Mouse (Mus musculus): Measurements from ENCODE around the gene Trmt1. TPM values are rescaled to one million over a fixed set of nuclear protein-coding genes. Genes with fewer than 3 reads are reported as not detected.

The Trmt1 gene
- total RNA-seq, 2 experiments from 2014 or later, result 109 to 113 TPM

GRCm38 (mm10) chr8:84650213-84650612 lies 35.9 kb upstream of the Trmt1 start:
- DNase-seq (ENCODE audit: low spot score in 2 of 2), result no peak
- Histone ChIP-seq H3K27ac (no peak overlapping the region), H3K4me3 (no peak overlapping the region)
- no peak for TF ChIP-seq CTCF (conservative IDR thresholded peaks at IDR 0.05)

DNA sequence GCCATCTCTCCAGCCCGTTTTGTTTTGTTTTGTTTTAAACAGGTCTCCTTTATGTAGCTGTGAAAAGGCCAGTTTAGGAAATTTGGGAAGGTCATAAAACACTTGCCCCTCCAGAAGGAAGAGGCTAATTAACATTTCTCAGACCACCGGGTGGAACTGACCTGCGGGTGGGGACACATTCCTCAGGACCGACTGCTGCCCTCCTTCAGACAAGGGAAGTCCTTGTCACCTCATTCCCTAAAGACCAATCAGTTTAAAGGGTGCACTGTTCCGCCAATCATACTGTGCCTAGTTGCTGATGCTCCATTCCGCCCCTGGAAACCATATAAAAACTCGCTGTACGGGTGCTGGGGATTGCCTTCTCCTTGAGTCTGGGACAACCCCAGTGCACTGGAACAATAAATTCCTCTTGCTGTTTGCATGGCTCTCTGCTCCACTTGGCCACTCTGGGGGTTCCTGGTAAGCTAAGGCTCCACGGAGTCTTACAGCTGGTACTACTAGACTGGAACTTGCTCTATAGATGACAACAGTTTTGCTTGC lies 32.9 kb upstream of the Trmt1 start:
- no peak overlapping the region for H3K27ac ChIP-seq
- TF ChIP-seq CTCF (conservative IDR thresholded peaks at IDR 0.05), result no peak
- no peak overlapping the region for H3K4me3 ChIP-seq
- no peak for DNase-seq (ENCODE audit: low spot score in 2 of 2)

GRCm38 (mm10) chr8:84654597-84654996 lies 31.5 kb upstream of the Trmt1 start:
- H3K27ac ChIP-seq, result 0 out of 2 replicates have a peak overlapping the region, but pooled peaks have one; percentile 65
- DNase-seq (ENCODE audit: low spot score in 2 of 2), result no peak
- H3K4me3 ChIP-seq, result no peak overlapping the region
- peak; percentile 51 for TF ChIP-seq CTCF (conservative IDR thresholded peaks at IDR 0.05)

DNA sequence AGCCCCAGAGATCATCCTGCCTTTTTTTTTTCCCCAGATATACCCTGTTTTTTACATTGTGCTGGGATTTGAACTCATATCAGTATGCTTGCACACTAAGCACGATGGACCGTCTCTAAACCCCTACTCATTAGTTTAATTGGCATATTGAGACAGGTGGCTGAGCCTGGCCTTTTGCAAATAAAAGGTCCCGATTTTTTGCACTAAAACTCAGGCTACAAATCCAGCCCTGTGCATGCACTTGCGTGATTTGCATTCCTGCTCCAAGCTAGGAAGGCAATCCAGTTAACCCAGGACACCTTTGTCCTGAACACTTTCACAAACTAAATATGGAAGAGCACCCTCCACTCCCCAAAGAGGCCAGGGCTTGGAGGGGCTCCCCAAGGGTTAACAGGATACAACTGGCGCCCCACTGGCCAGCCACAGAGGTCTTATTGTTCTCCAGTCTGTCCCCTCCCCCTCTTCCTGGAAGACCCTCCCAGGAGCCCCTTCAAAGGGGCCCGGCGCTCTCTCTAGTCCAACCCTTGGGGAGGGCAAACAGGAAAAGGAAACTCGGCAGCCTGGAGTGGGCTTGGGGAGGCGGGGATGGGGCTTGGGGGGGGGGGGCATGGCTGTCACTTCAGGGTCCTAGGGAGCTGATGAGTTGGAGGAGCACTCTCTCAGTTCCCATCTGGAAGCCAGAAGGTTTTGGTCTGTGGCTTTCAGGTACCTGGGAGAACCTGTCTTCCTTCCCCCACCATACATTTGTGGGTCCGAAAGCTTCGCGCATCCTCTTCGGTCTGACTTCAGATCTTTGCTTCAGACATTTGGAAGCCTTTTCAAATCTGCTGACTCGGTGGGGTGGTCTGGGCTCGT lies 30.5 kb upstream of the Trmt1 start:
- no peak for DNase-seq (ENCODE audit: low spot score in 2 of 2)
- TF ChIP-seq CTCF (conservative IDR thresholded peaks at IDR 0.05), result no peak
- peak overlapping the region; percentile 85 for H3K27ac ChIP-seq
- peak overlapping the region; percentile 39 for H3K4me3 ChIP-seq

- Histone ChIP-seq H3K27ac (peak overlapping the region; percentile 85), H3K4me3 (peak overlapping the region; percentile 39)
- DNase-seq (ENCODE audit: low spot score in 2 of 2), result no peak
- TF ChIP-seq CTCF (conservative IDR thresholded peaks at IDR 0.05), result no peak
Measured at GRCm38 (mm10) chr8:84656191-84656525, 29.9 kb upstream of the Trmt1 start.

DNA sequence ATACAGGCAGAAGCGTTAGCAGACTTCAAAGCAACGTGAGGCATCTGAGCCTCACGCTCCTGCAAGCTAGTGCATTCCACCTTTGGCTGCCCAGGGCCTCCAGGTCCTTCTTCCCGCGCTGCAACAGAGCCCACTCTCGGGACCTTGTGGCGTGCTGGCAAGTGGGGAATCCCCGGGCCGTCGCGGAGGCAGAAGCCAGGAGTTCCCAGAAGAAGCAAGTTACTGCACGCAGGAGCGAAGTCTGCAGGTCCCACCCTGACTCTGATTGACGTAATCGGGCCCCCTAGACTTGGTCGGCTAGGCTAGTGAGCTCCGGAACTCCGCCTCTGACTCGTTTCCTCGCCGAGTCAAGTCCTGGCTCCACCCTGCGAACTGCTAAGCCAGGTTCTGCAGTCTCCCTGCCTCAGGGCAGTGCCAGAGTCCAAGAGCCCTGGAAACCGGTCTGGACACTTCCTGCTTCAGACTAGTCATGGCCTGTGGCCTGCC lies 29.4 kb upstream of the Trmt1 start:
- no peak for TF ChIP-seq CTCF (conservative IDR thresholded peaks at IDR 0.05)
- DNase-seq (ENCODE audit: low spot score in 2 of 2), result no peak
- Histone ChIP-seq H3K4me3 (peak overlapping the region; percentile 39), H3K27ac (peak overlapping the region; percentile 85)

GRCm38 (mm10) chr8:84657203-84657602 lies 28.9 kb upstream of the Trmt1 start:
- peak overlapping the region; percentile 85; the same call in 1 of the 2 replicates for H3K27ac ChIP-seq
- H3K4me3 ChIP-seq, result no peak overlapping the region
- no peak for DNase-seq (ENCODE audit: low spot score in 2 of 2)
- no peak for TF ChIP-seq CTCF (conservative IDR thresholded peaks at IDR 0.05)

DNA sequence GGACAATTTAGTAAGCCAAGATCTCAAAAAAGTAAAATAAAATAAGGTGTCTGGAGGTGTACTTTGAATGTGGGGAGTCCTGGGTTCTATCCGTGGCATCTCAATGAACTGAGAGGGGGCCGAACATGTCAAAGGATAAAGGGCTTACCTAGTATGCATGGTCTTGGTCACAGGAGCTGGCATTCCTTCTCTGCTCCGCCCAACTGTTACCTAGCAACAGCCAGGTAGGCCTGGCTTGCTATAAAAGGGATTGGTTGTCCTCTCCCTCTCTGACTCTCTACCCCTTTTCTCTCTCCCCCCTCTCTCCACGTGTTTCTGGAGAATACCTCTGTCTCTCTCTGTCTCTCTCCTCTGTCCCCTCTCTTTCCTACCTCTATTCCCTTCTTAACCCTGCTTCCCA lies 28.4 kb upstream of the Trmt1 start:
- Histone ChIP-seq H3K27ac (no peak overlapping the region), H3K4me3 (no peak overlapping the region)
- no peak for DNase-seq (ENCODE audit: low spot score in 2 of 2)
- TF ChIP-seq CTCF (conservative IDR thresholded peaks at IDR 0.05), result no peak

DNA sequence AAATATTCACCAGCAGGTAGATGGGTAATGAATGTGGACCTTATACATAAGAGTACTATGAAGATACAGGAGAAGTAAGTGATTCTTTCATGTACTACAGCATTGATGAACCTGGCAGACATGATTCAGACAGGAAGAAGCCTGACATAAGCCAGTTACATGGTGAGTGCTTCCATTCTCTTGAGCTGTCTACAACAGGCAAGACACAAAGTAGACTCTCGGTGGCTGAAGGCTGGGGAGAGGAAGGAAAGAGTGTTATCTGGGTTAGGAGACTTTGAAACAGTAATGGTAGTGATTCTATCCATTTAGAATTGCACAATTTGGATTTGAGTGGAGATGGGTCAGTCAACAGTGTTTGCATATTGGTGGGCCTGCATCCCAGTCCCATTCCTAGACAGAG lies 27.2 kb upstream of the Trmt1 start:
- H3K27ac ChIP-seq, result no peak overlapping the region
- no peak overlapping the region for H3K4me3 ChIP-seq
- DNase-seq (ENCODE audit: low spot score in 2 of 2), result no peak
- TF ChIP-seq CTCF (conservative IDR thresholded peaks at IDR 0.05), result no peak

- no peak for TF ChIP-seq CTCF (conservative IDR thresholded peaks at IDR 0.05)
- DNase-seq (ENCODE audit: low spot score in 2 of 2), result no peak
- Histone ChIP-seq H3K27ac (peak overlapping the region; percentile 89), H3K4me3 (peak overlapping the region; percentile 85)
Measured at GRCm38 (mm10) chr8:84659936-84660818, 25.9 kb upstream of the Trmt1 start.

DNA sequence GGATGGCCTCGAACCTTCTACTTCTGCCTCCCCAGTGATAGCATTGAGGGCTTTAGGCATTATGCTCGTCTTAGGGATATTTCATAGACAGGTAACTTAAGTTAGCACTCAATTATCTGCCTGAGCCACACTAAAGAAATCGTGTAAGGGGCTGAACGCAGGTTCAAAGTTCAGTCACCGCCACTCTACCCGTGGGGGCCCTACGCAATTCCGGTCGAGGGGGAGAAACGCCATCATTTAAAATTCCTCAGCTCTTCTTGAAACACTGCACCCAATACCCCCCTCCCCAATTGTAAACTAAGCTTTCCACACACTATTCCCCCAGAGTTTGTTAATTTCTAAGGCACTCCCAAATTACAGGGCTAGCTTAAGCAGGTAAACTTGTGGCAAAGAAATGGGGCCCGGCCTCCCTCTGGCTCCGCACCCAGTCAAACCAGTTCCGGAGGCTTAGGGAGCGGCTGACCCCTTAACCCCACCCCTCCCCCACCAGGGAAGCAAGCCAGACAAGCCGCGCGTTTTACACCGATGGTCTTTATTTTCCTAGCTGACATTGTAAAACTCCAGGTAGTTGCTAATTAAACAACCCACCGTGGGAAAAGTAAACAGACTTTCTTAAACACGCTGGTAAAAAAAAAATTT lies 25.2 kb upstream of the Trmt1 start:
- peak overlapping the region; percentile 85 for H3K4me3 ChIP-seq
- no peak for DNase-seq (ENCODE audit: low spot score in 2 of 2)
- peak overlapping the region; percentile 89 for H3K27ac ChIP-seq
- no peak for TF ChIP-seq CTCF (conservative IDR thresholded peaks at IDR 0.05)

- H3K4me3 ChIP-seq, result peak overlapping the region; percentile 85
- DNase-seq (ENCODE audit: low spot score in 2 of 2), result no peak
- H3K27ac ChIP-seq, result peak overlapping the region; percentile 89
- no peak for TF ChIP-seq CTCF (conservative IDR thresholded peaks at IDR 0.05)
Measured at GRCm38 (mm10) chr8:84661458-84661871, 24.6 kb upstream of the Trmt1 start.
